Mouse (Mus musculus) embryo, embryonic 11 days (tissue): ENCODE measurements around the gene Gm16430.
"Not testable (repeated sequence)": the region's sequence is repeated elsewhere in the genome, so short reads cannot be mapped to it uniquely, and the experiment has no call there.

Experiments
- DNase-seq: peaks from one replicate; pipeline ENCODE4 v3.0.0-alpha.2; 2015

The Gm16430 gene

GRCm38 (mm10) chrX:54621911-54622310, at the start of gene Gm16430:
Gene Gm16430, plus strand, starts transcription at chrX:54622211.
- not testable (repeated sequence) for DNase-seq
